In the genomic region with DNA sequence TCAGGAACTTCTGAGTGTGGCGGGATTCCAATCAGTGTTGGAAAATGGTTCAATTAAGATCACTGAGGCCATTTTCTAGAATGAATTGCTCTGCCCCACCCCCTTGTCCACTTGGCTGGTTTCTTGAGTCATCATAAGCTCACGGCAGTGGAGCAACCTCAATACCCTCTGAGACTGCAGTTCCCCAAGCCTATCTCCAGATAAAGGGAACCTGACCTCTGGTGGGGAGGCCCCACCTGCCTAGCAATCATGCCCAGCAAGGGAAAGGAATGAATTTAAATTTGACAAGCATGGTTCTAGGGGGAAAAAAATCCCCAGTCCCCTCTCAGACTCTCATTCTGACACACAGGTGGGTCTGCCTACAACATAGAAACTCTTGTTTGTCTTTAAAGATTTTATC, we compare ENCODE assay signal across 17 mouse cellular contexts.
DNase-seq lines count a peak whose midpoint lies in the region; ATAC-seq and TF ChIP-seq lines count a peak whose summit lies in the region.
"Had no signal": no experiment of that assay in that cellular context is flagged by ENCODE, and none has a peak within 500 bp of the region (broad histone marks: within the 10 kb centered on the region; RNA-seq: fewer than 3 reads in every experiment).

No protein-coding gene starts in this region.

- H3K9me3 ChIP-seq in forebrain, embryonic 14.5 days (replicated peaks; ENCODE audit: control insufficient read depth, low read length): no peaks in the 10 kb centered on the region
- no peaks in the 10 kb centered on the region for H3K9me3 ChIP-seq in forebrain, postnatal 0 days (ENCODE audit: low read length)
- no peaks in the 10 kb centered on the region for H3K9me3 ChIP-seq in liver, embryonic 13.5 days (replicated peaks)
- no peaks in the 10 kb centered on the region for H3K9me3 ChIP-seq in liver, embryonic 12.5 days (replicated peaks)
- H3K9me3 ChIP-seq: embryonic facial prominence, embryonic 12.5 days; heart, embryonic 13.5 days; hindbrain, embryonic 15.5 days had no signal

- DNase-seq in forebrain, embryonic 14.5 days (ENCODE audit: low spot score): peak; percentile 29
- DNase-seq in forebrain, postnatal 0 days: no peak
- DNase-seq in liver, embryonic 13.5 days: no peak
- peak; percentile 53 for DNase-seq in brain, embryonic 14.5 days (ENCODE audit: low read depth)
- no peak for DNase-seq in adipocyte (ENCODE audit: low spot score)
- DNase-seq: adrenal gland, postnatal 10 days; cerebellum, adult 11-12 months; cerebellum, adult 9-10 months; cerebellum, postnatal 25 days; gastrocnemius, adult 2 months; gastrocnemius, postnatal 25 days; heart, postnatal 36 days had no signal

- H3K27ac ChIP-seq in forebrain, embryonic 14.5 days (ENCODE audit: low read depth, low read length): no peak overlapping the region
- no peak overlapping the region for H3K27ac ChIP-seq in forebrain, postnatal 0 days (ENCODE audit: low read depth, low read length)
- H3K27ac ChIP-seq in liver, embryonic 13.5 days: no peak overlapping the region
- H3K27ac ChIP-seq in liver, embryonic 12.5 days: no peak overlapping the region
- H3K27ac ChIP-seq: embryonic facial prominence, embryonic 12.5 days; gastrocnemius, adult 2 months; heart, embryonic 13.5 days; hindbrain, embryonic 15.5 days had no signal

- no peak overlapping the region for H3K9ac ChIP-seq in forebrain, embryonic 14.5 days (ENCODE audit: low read length)
- H3K9ac ChIP-seq in forebrain, postnatal 0 days: no peak overlapping the region
- H3K9ac ChIP-seq in liver, embryonic 13.5 days: no peak overlapping the region
- no peak overlapping the region for H3K9ac ChIP-seq in liver, embryonic 12.5 days
- H3K9ac ChIP-seq: embryonic facial prominence, embryonic 12.5 days; heart, embryonic 13.5 days; hindbrain, embryonic 15.5 days had no signal

- no peak overlapping the region for H3K4me2 ChIP-seq in forebrain, embryonic 14.5 days (ENCODE audit: low read length)
- no peak overlapping the region for H3K4me2 ChIP-seq in forebrain, postnatal 0 days (ENCODE audit: low read depth)
- no peak overlapping the region for H3K4me2 ChIP-seq in liver, embryonic 13.5 days
- H3K4me2 ChIP-seq in liver, embryonic 12.5 days: no peak overlapping the region
- H3K4me2 ChIP-seq: embryonic facial prominence, embryonic 12.5 days; heart, embryonic 13.5 days; hindbrain, embryonic 15.5 days had no signal

- H3K27me3 ChIP-seq in forebrain, embryonic 14.5 days (replicated peaks; ENCODE audit: control insufficient read depth, insufficient read depth, low read length): no peaks in the 10 kb centered on the region
- no peaks in the 10 kb centered on the region for H3K27me3 ChIP-seq in forebrain, postnatal 0 days (ENCODE audit: insufficient read depth, low read length)
- H3K27me3 ChIP-seq in liver, embryonic 13.5 days: no peaks in the 10 kb centered on the region
- H3K27me3 ChIP-seq in liver, embryonic 12.5 days (replicated peaks): no peaks in the 10 kb centered on the region
- H3K27me3 ChIP-seq: embryonic facial prominence, embryonic 12.5 days; heart, embryonic 13.5 days; hindbrain, embryonic 15.5 days had no signal

- peaks cover 12% of the 10 kb centered on the region for H3K36me3 ChIP-seq in forebrain, embryonic 14.5 days (ENCODE audit: control insufficient read depth, insufficient read depth, low read length)
- H3K36me3 ChIP-seq in forebrain, postnatal 0 days (ENCODE audit: insufficient read depth): peaks cover 17% of the 10 kb centered on the region
- no peaks in the 10 kb centered on the region for H3K36me3 ChIP-seq in liver, embryonic 13.5 days
- H3K36me3 ChIP-seq in liver, embryonic 12.5 days: no peaks in the 10 kb centered on the region
- H3K36me3 ChIP-seq: embryonic facial prominence, embryonic 12.5 days had no signal

- no peak overlapping the region for H3K4me3 ChIP-seq in forebrain, embryonic 14.5 days (ENCODE audit: low read depth, low read length)
- no peak overlapping the region for H3K4me3 ChIP-seq in forebrain, postnatal 0 days (ENCODE audit: low read depth, low read length)
- no peak overlapping the region for H3K4me3 ChIP-seq in liver, embryonic 13.5 days (replicated peaks)
- H3K4me3 ChIP-seq in liver, embryonic 12.5 days: no peak overlapping the region
- H3K4me3 ChIP-seq: embryonic facial prominence, embryonic 12.5 days; gastrocnemius, adult 2 months; heart, embryonic 13.5 days; hindbrain, embryonic 15.5 days had no signal

- no peak for TF ChIP-seq POLR2A in brain, embryonic 14.5 days (IDR thresholded peaks at IDR 0.05; ENCODE audit: borderline replicate concordance, extremely low read depth, insufficient read depth, insufficient read length, poor library complexity, severe bottlenecking)

- peaks cover 8% of the 10 kb centered on the region for H3K4me1 ChIP-seq in forebrain, embryonic 14.5 days (ENCODE audit: control insufficient read depth, insufficient read depth, low read length)
- no peaks in the 10 kb centered on the region for H3K4me1 ChIP-seq in forebrain, postnatal 0 days (ENCODE audit: insufficient read depth)
- H3K4me1 ChIP-seq in liver, embryonic 13.5 days (replicated peaks): peaks cover 4% of the 10 kb centered on the region; the same call in 1 of the 2 replicates
- peaks cover 4% of the 10 kb centered on the region; the same call in 1 of the 2 replicates for H3K4me1 ChIP-seq in liver, embryonic 12.5 days
- H3K4me1 ChIP-seq: embryonic facial prominence, embryonic 12.5 days; hindbrain, embryonic 15.5 days had no signal

- ATAC-seq in forebrain, embryonic 14.5 days: no peak
- ATAC-seq in forebrain, postnatal 0 days: no peak
- ATAC-seq in liver, embryonic 13.5 days (ENCODE audit: low read depth): peak; percentile 39; the same call in 1 of the 2 replicates
- ATAC-seq in liver, embryonic 12.5 days: no peak
- no peak for ATAC-seq in megakaryocyte-erythroid progenitor cell, adult 5-6 weeks (replicated peaks; ENCODE audit: low FRiP score, low TSS enrichment, poor library complexity, severe bottlenecking)

- WGBS in forebrain, embryonic 14.5 days: 34% methylated on average over 2 of the region's 2 CpGs
- WGBS in forebrain, postnatal 0 days: 43% methylated on average over 2 of the region's 2 CpGs
- WGBS in liver, embryonic 13.5 days (ENCODE audit: insufficient replicate concordance): 51% methylated on average over 2 of the region's 2 CpGs
- WGBS in liver, embryonic 12.5 days (ENCODE audit: insufficient replicate concordance): 48% methylated on average over 2 of the region's 2 CpGs

- TF ChIP-seq CTCF in forebrain, postnatal 0 days (IDR thresholded peaks at IDR 0.05; ENCODE audit: low read depth): no peak
- no peak for TF ChIP-seq CTCF in brain, embryonic 14.5 days (IDR thresholded peaks at IDR 0.05; ENCODE audit: borderline replicate concordance, extremely low read depth, insufficient read depth, insufficient read length)

Comparison
In these comparisons a context has a peak if more than half of its experiments do, and no peak if none do; other contexts are left out.
1. DNase-seq: peak in forebrain, embryonic 14.5 days (single experiment) and brain, embryonic 14.5 days (single experiment); none in forebrain, postnatal 0 days (single experiment), liver, embryonic 13.5 days (single experiment) and adipocyte (single experiment).